In genomic region chr12:40805257-40805656, GRCm38 (mm10) we compare ENCODE assay signal across 19 mouse cellular contexts.
DNase-seq lines count a peak whose midpoint lies in the region; ATAC-seq lines count a peak whose summit lies in the region.
"Had no signal": no experiment of that assay in that cellular context is flagged by ENCODE, and none has a peak within 500 bp of the region (broad histone marks: within the 10 kb centered on the region; RNA-seq: fewer than 3 reads in every experiment).

No protein-coding gene starts in this region.

- DNase-seq in 416B (ENCODE audit: low read depth): peak; percentile 3
- DNase-seq in cerebellum, postnatal 36 days: no peak
- DNase-seq in spleen, postnatal 4 days (ENCODE audit: low spot score in 2 of 2): no peak
- DNase-seq: adrenal gland, adult 2 months; adrenal gland, postnatal 10 days; adrenal gland, postnatal 25 days; B cell, adult 2 months; cerebellum, adult 11 months; cerebellum, adult 18-20 months; cerebellum, adult 8-10 months; cerebellum, adult 9-11 months; cerebellum, postnatal 14 days; forebrain, postnatal 0 days had no signal

- ATAC-seq in granulocyte monocyte progenitor cell, adult 5-6 weeks (replicated peaks; ENCODE audit: poor library complexity, severe bottlenecking): peak; percentile 84
- peak; percentile 68; the same call in 1 of the 2 replicates for ATAC-seq in megakaryocyte progenitor cell, adult 5-6 weeks (replicated peaks; ENCODE audit: poor library complexity)
- ATAC-seq: CD4-positive, CD25-positive, alpha-beta regulatory T cell, adult 4 months; forebrain, embryonic 13.5 days; forebrain, embryonic 15.5 days; forebrain, postnatal 0 days; Patski had no signal
